Mouse (Mus musculus): ENCODE results near the gene Padi4.

DNA sequence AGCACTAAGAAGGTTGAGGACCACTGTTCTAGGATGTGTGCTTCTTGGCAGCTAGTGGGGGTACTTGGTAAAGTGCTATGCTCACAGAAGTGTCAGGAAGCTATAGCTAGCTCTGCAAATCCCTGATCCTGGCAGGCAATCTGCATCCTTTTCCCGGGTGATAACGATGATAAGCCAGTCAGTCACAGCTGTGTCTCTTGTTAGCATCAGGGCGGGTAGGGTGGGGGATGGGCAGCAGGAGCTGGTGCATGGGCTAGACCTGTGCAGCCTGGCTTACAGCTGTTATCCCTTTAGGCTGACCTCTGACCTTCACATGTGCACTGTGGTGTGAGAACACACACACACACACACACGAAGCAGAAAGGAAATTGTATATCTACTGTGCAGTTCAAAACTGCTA is 30.9 kb downstream of the Padi4 start:
- TF ChIP-seq POLR2A (IDR thresholded peaks at IDR 0.05; ENCODE audit: borderline replicate concordance, low read depth, low read length) (no peak), CTCF (IDR thresholded peaks at IDR 0.05; ENCODE audit: low read depth, low read length) (no peak)
